Mouse (Mus musculus): ENCODE measurements around the gene Serpinf1.

Serpinf1 gene

GRCm38 (mm10) chr11:75455041-75455736, 32.7 kb upstream of the Serpinf1 start:
- DNase-seq (ENCODE audit: low spot score): no peak

- peak; percentile 70 for DNase-seq (ENCODE audit: low spot score)
These were observed 31.8 kb upstream of the Serpinf1 start, which contains the start of gene Wdr81 for GRCm38 (mm10) chr11:75453991-75454930. Wdr81 (minus strand) TSS chr11:75454717.

GRCm38 (mm10) chr11:75452812-75453557, 30.5 kb upstream of the Serpinf1 start:
- DNase-seq (ENCODE audit: low spot score): no peak

- DNase-seq (ENCODE audit: low spot score): no peak
These were observed 29.6 kb upstream of the Serpinf1 start for GRCm38 (mm10) chr11:75452081-75452480.

GRCm38 (mm10) chr11:75450936-75451335, 28.4 kb upstream of the Serpinf1 start:
- DNase-seq (ENCODE audit: low spot score): no peak

- DNase-seq (ENCODE audit: low spot score): no peak
These were observed 27.9 kb upstream of the Serpinf1 start for GRCm38 (mm10) chr11:75450304-75450908.

- DNase-seq (ENCODE audit: low spot score): no peak
These were observed 27.2 kb upstream of the Serpinf1 start for GRCm38 (mm10) chr11:75449695-75450094.

GRCm38 (mm10) chr11:75448575-75448974, 26.1 kb upstream of the Serpinf1 start:
- no peak for DNase-seq (ENCODE audit: low spot score)

GRCm38 (mm10) chr11:75443711-75444110, 21.2 kb upstream of the Serpinf1 start:
- no peak for DNase-seq (ENCODE audit: low spot score)

GRCm38 (mm10) chr11:75441601-75442000, 19.1 kb upstream of the Serpinf1 start:
- no peak for DNase-seq (ENCODE audit: low spot score)

- DNase-seq (ENCODE audit: low spot score): no peak
These were observed 18.5 kb upstream of the Serpinf1 start for GRCm38 (mm10) chr11:75441034-75441433.

- no peak for DNase-seq (ENCODE audit: low spot score)
These were observed 17.4 kb upstream of the Serpinf1 start for GRCm38 (mm10) chr11:75439951-75440350.

GRCm38 (mm10) chr11:75439363-75439762, 16.9 kb upstream of the Serpinf1 start, which contains the start of gene Serpinf2:
Serpinf2 (minus strand) TSS chr11:75439591.
- DNase-seq (ENCODE audit: low spot score): no peak

GRCm38 (mm10) chr11:75438804-75439203, 16.3 kb upstream of the Serpinf1 start:
- no peak for DNase-seq (ENCODE audit: low spot score)

- no peak for DNase-seq (ENCODE audit: low spot score)
These were observed 15.7 kb upstream of the Serpinf1 start for GRCm38 (mm10) chr11:75438194-75438593.

GRCm38 (mm10) chr11:75434138-75434537, 11.6 kb upstream of the Serpinf1 start:
- no peak for DNase-seq (ENCODE audit: low spot score)

- no peak for DNase-seq (ENCODE audit: low spot score)
These were observed 8.8 kb upstream of the Serpinf1 start for GRCm38 (mm10) chr11:75431307-75431706.

GRCm38 (mm10) chr11:75429019-75429705, 6.7 kb upstream of the Serpinf1 start:
- DNase-seq (ENCODE audit: low spot score): no peak

GRCm38 (mm10) chr11:75424459-75424858, 2.0 kb upstream of the Serpinf1 start:
- no peak for DNase-seq (ENCODE audit: low spot score)

GRCm38 (mm10) chr11:75424033-75424432, 1.5 kb upstream of the Serpinf1 start:
- DNase-seq (ENCODE audit: low spot score): no peak

- DNase-seq (ENCODE audit: low spot score): no peak
These were observed 590 bp upstream of the Serpinf1 start for GRCm38 (mm10) chr11:75423091-75423490.

Measured in ovary, postnatal 14 days (tissue).